ENCODE assay signal across 22 mouse cellular contexts in genomic region chr13:113516102-113516501, GRCm38 (mm10).
"Had no signal": no experiment of that assay in that cellular context is flagged by ENCODE, and none has a peak within 500 bp of the region (broad histone marks: within the 10 kb centered on the region; RNA-seq: fewer than 3 reads in every experiment).

No protein-coding gene starts in this region.

- H3K36me3 ChIP-seq: limb, embryonic 12.5 days; limb, embryonic 15.5 days; midbrain, embryonic 15.5 days; neural tube, embryonic 13.5 days had no signal

- H3K4me3 ChIP-seq: limb, embryonic 12.5 days; limb, embryonic 15.5 days; midbrain, embryonic 15.5 days; neural tube, embryonic 13.5 days had no signal

- H3K27me3 ChIP-seq: limb, embryonic 12.5 days; limb, embryonic 15.5 days; midbrain, embryonic 15.5 days; neural tube, embryonic 13.5 days had no signal

- DNase-seq: kidney, adult 18-20 months; kidney, adult 9 months; kidney, postnatal 10 days; kidney, postnatal 36 days; left cerebral cortex, postnatal 4 days; liver, postnatal 0 days; lung, postnatal 10 days; lung, postnatal 4 days; right cerebral cortex, postnatal 14 days; right cerebral cortex, postnatal 4 days; thymus, adult 2 months; thymus, postnatal 14 days; thymus, postnatal 4 days had no signal

- ATAC-seq: liver, postnatal 0 days; midbrain, embryonic 15.5 days had no signal

- H3K9me3 ChIP-seq: limb, embryonic 15.5 days; midbrain, embryonic 15.5 days; neural tube, embryonic 13.5 days had no signal

- H3K4me2 ChIP-seq: liver, embryonic 11.5 days; lung, embryonic 14.5 days; midbrain, embryonic 11.5 days; midbrain, embryonic 15.5 days; neural tube, embryonic 13.5 days had no signal

- H3K27ac ChIP-seq: liver, embryonic 14.5 days; midbrain, embryonic 15.5 days; neural tube, embryonic 13.5 days; stomach, postnatal 0 days had no signal

- H3K4me1 ChIP-seq: midbrain, embryonic 15.5 days had no signal

- H3K9ac ChIP-seq: limb, embryonic 12.5 days; limb, embryonic 15.5 days; liver, embryonic 14.5 days; liver, postnatal 0 days; lung, embryonic 14.5 days; midbrain, embryonic 15.5 days; neural tube, embryonic 13.5 days had no signal
